ENCODE assay signal across 14 mouse cellular contexts in the genomic region with DNA sequence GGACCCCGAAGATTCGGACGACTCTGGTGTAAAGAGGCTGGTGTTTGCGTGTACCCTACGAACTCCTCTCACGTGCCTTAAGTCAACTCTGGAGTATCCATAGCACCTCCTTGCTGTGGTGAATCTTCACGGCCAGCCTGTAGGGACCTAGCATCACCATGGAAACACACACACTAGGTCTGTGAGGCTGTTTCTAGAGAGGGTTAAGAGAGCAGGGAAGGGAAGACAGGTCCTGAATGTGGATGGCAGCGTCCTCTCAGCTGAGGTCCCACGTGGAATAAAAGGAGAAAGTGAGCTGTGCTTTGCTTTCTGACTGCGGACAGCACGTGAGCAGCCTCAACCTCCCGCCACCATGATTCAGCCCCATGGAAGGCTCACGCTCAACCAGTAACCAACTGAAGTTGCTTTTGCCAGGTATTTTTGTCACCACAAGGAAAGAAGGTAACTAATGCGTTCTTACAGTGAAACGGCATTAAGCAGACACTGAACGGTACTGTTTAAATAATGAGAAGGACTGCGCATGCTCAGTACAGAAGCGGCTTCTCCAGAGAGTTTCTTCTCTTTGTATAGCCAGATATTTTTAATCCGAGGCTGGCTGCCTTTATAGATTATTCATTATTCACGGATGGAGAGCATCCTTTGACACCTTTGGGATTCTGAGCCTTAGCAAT. TPM values are rescaled to one million over a fixed set of nuclear protein-coding genes. Genes with fewer than 3 reads are reported as not detected.
DNase-seq lines count a peak whose midpoint lies in the region; ATAC-seq and TF ChIP-seq lines count a peak whose summit lies in the region.
"Had no signal": no experiment of that assay in that cellular context is flagged by ENCODE, and none has a peak within 500 bp of the region (broad histone marks: within the 10 kb centered on the region; RNA-seq: fewer than 3 reads in every experiment).

No protein-coding gene starts in this region.

- H3K36me3 ChIP-seq in hindbrain, embryonic 12.5 days: no peaks in the 10 kb centered on the region
- no peaks in the 10 kb centered on the region for H3K36me3 ChIP-seq in hindbrain, embryonic 11.5 days (ENCODE audit: control insufficient read depth, insufficient read depth, low read length)
- H3K36me3 ChIP-seq in hindbrain, embryonic 15.5 days: no peaks in the 10 kb centered on the region
- H3K36me3 ChIP-seq: G1E; limb, embryonic 15.5 days had no signal

- no peak for ATAC-seq in hindbrain, embryonic 12.5 days (ENCODE audit: low FRiP score)
- ATAC-seq in hindbrain, embryonic 11.5 days (ENCODE audit: low FRiP score): no peak
- no peak; the same call in 1 of the 2 replicates for ATAC-seq in hindbrain, embryonic 15.5 days (ENCODE audit: low FRiP score, low read depth)

- H3K9ac ChIP-seq in hindbrain, embryonic 12.5 days: no peak overlapping the region
- no peak overlapping the region for H3K9ac ChIP-seq in hindbrain, embryonic 11.5 days (ENCODE audit: low read depth, low read length)
- no peak overlapping the region for H3K9ac ChIP-seq in hindbrain, embryonic 15.5 days
- H3K9ac ChIP-seq: limb, embryonic 15.5 days had no signal

- WGBS in hindbrain, embryonic 12.5 days: 68% methylated on average over 20 of the region's 20 CpGs
- 66% methylated on average over 20 of the region's 20 CpGs for WGBS in hindbrain, embryonic 11.5 days
- 59% methylated on average over 20 of the region's 20 CpGs for WGBS in hindbrain, embryonic 15.5 days
- 64% methylated on average over 20 of the region's 20 CpGs for WGBS in olfactory bulb, adult 2 months

- no peak overlapping the region for H3K27ac ChIP-seq in hindbrain, embryonic 12.5 days
- no peak overlapping the region for H3K27ac ChIP-seq in hindbrain, embryonic 11.5 days (ENCODE audit: low read depth, low read length)
- H3K27ac ChIP-seq in hindbrain, embryonic 15.5 days (replicated peaks): peak overlapping the region; percentile 61
- no peak overlapping the region for H3K27ac ChIP-seq in olfactory bulb, adult 2 months (ENCODE audit: insufficient read depth, low read depth, low read length)
- H3K27ac ChIP-seq: limb, embryonic 15.5 days had no signal

- no peak for DNase-seq in hindbrain, embryonic 11.5 days (ENCODE audit: low spot score)
- DNase-seq in retina, postnatal 1 day: peak; percentile 16
- DNase-seq in retina, embryonic 14.5 days (ENCODE audit: low spot score): no peak
- no peak for DNase-seq in right cerebral cortex, postnatal 14 days
- no peak for DNase-seq in layer of hippocampus, adult 8-10 months (ENCODE audit: low spot score in 2 of 2)
- DNase-seq: adrenal gland, postnatal 14 days; cerebellum, postnatal 10 days; heart, postnatal 14 days; spleen, adult 18-20 months had no signal

- H3K9me3 ChIP-seq in hindbrain, embryonic 12.5 days (replicated peaks): no peaks in the 10 kb centered on the region
- no peaks in the 10 kb centered on the region for H3K9me3 ChIP-seq in hindbrain, embryonic 11.5 days (ENCODE audit: control insufficient read depth, low read length)
- H3K9me3 ChIP-seq in hindbrain, embryonic 15.5 days: no peaks in the 10 kb centered on the region
- H3K9me3 ChIP-seq: G1E; limb, embryonic 15.5 days had no signal

- peak overlapping the region; percentile 16; the same call in 1 of the 2 replicates for H3K4me2 ChIP-seq in hindbrain, embryonic 12.5 days (replicated peaks)
- no peak overlapping the region for H3K4me2 ChIP-seq in hindbrain, embryonic 11.5 days (replicated peaks; ENCODE audit: low read depth, low read length)
- H3K4me2 ChIP-seq in hindbrain, embryonic 15.5 days: peak overlapping the region; percentile 51
- H3K4me2 ChIP-seq: limb, embryonic 15.5 days had no signal

- no peak for TF ChIP-seq POLR2A in olfactory bulb, adult 2 months (IDR thresholded peaks at IDR 0.05; ENCODE audit: insufficient read depth, low read depth, low read length)

- no peak for TF ChIP-seq CTCF in olfactory bulb, adult 2 months (IDR thresholded peaks at IDR 0.05; ENCODE audit: insufficient read depth, low read depth, low read length)

- H3K27me3 ChIP-seq in hindbrain, embryonic 12.5 days: no peaks in the 10 kb centered on the region
- no peaks in the 10 kb centered on the region for H3K27me3 ChIP-seq in hindbrain, embryonic 11.5 days (ENCODE audit: control insufficient read depth, insufficient read depth, low read length)
- H3K27me3 ChIP-seq in hindbrain, embryonic 15.5 days: no peaks in the 10 kb centered on the region
- H3K27me3 ChIP-seq: limb, embryonic 15.5 days had no signal

- H3K4me1 ChIP-seq in hindbrain, embryonic 12.5 days: no peaks in the 10 kb centered on the region; the same call in 1 of the 2 replicates
- no peaks in the 10 kb centered on the region for H3K4me1 ChIP-seq in hindbrain, embryonic 11.5 days (replicated peaks; ENCODE audit: control insufficient read depth, insufficient read depth, low read length)
- H3K4me1 ChIP-seq in hindbrain, embryonic 15.5 days (replicated peaks): 0 out of 2 replicates have a peak, but pooled peaks cover 6% of the 10 kb centered on the region
- H3K4me1 ChIP-seq in olfactory bulb, adult 2 months (ENCODE audit: control insufficient read depth, insufficient read depth, low read length): no peaks in the 10 kb centered on the region
- H3K4me1 ChIP-seq: limb, embryonic 15.5 days had no signal

- no peak overlapping the region for H3K4me3 ChIP-seq in hindbrain, embryonic 12.5 days
- no peak overlapping the region for H3K4me3 ChIP-seq in hindbrain, embryonic 11.5 days (ENCODE audit: low read depth, low read length)
- H3K4me3 ChIP-seq in hindbrain, embryonic 15.5 days: peak overlapping the region; percentile 17
- H3K4me3 ChIP-seq in olfactory bulb, adult 2 months (ENCODE audit: insufficient read depth, low read depth, low read length): peak overlapping the region; percentile 7
- H3K4me3 ChIP-seq: limb, embryonic 15.5 days had no signal

RNA-seq across cellular contexts. Expression of a gene that starts 18.5 kb away (rescaled TPM):
- 2.8 and 3.0 TPM in 2 replicates for polyA plus RNA-seq in hindbrain, embryonic 12.5 days (2016; fragmentation: Nextera tagmentation; extraction: Ambion mirVana)
- polyA plus RNA-seq in hindbrain, embryonic 11.5 days (2014; fragmentation: Nextera tagmentation; extraction: Ambion mirVana): 1.9 and 3.0 TPM in 2 replicates
- polyA plus RNA-seq in hindbrain, embryonic 15.5 days (2015; fragmentation: Nextera tagmentation; extraction: Ambion mirVana): 1.2 and 1.3 TPM in 2 replicates
- polyA plus RNA-seq in olfactory bulb, adult 2 months (2012; ENCODE audit: insufficient read depth, insufficient read length, low replicate concordance, missing spikeins): 430 and 536 TPM in 2 replicates
- total RNA-seq in layer of hippocampus, adult 8-10 months (2022): 1 to 10 TPM in 3 of 4 experiments, under 1 TPM in 1; 0.98 to 2.5 (median 1.7) TPM

RNA-seq across cellular contexts. Expression of a gene that starts 26.4 kb away (rescaled TPM):
- 67.4 and 67.7 TPM in 2 replicates for polyA plus RNA-seq in hindbrain, embryonic 12.5 days (2016; fragmentation: Nextera tagmentation; extraction: Ambion mirVana)
- polyA plus RNA-seq in hindbrain, embryonic 11.5 days (2014; fragmentation: Nextera tagmentation; extraction: Ambion mirVana): 36.0 and 39.3 TPM in 2 replicates
- 82.7 and 90.9 TPM in 2 replicates for polyA plus RNA-seq in hindbrain, embryonic 15.5 days (2015; fragmentation: Nextera tagmentation; extraction: Ambion mirVana)
- polyA plus RNA-seq in olfactory bulb, adult 2 months (2012; ENCODE audit: insufficient read depth, insufficient read length, low replicate concordance, missing spikeins): not detected in 2 replicates
- 100 to 1,000 TPM in 1 of 4 experiments, 10 to 100 TPM in 3; 84.2 to 104 (median 93.7) TPM for total RNA-seq in layer of hippocampus, adult 8-10 months (2022)

RNA-seq across cellular contexts. Expression of a gene that starts 45.7 kb away (rescaled TPM):
- 3.8 and 4.7 TPM in 2 replicates for polyA plus RNA-seq in hindbrain, embryonic 12.5 days (2016; fragmentation: Nextera tagmentation; extraction: Ambion mirVana)
- 4.8 and 5.2 TPM in 2 replicates for polyA plus RNA-seq in hindbrain, embryonic 11.5 days (2014; fragmentation: Nextera tagmentation; extraction: Ambion mirVana)
- 2.7 and 3.5 TPM in 2 replicates for polyA plus RNA-seq in hindbrain, embryonic 15.5 days (2015; fragmentation: Nextera tagmentation; extraction: Ambion mirVana)
- not detected in 2 replicates for polyA plus RNA-seq in olfactory bulb, adult 2 months (2012; ENCODE audit: insufficient read depth, insufficient read length, low replicate concordance, missing spikeins)
- 1 to 10 TPM; 5.2 to 8.0 (median 6.2) TPM for total RNA-seq in layer of hippocampus, adult 8-10 months (2022)

Comparison
In these comparisons a context has a peak if more than half of its experiments do, and no peak if none do; other contexts are left out.
1. H3K4me3 ChIP-seq: peak in hindbrain, embryonic 15.5 days (single experiment) and olfactory bulb, adult 2 months (single experiment); none in hindbrain, embryonic 12.5 days (single experiment) and hindbrain, embryonic 11.5 days (single experiment).
2. RNA of a gene that starts 18.5 kb away (polyA plus RNA-seq): 430 to 536 TPM in olfactory bulb, adult 2 months; 2.8 to 3.0 TPM in hindbrain, embryonic 12.5 days, 1.9 to 3.0 TPM in hindbrain, embryonic 11.5 days and 1.2 to 1.3 TPM in hindbrain, embryonic 15.5 days; every median in the first group is over 100 times any median in the second.